Mouse (Mus musculus) ES-Bruce4 (cell line): ENCODE data around the gene Sspo. TPM values are rescaled to one million over a fixed set of nuclear protein-coding genes. Genes with fewer than 3 reads are reported as not detected.

Source experiments
- H3K27ac ChIP-seq: 2 replicates; pipeline ENCODE4 v1.5.1; 2012; ENCODE audit warnings: low read length, inconsistent platforms; ENCODE audit not compliant: insufficient read depth
- H3K27me3 ChIP-seq: 2 replicates; pipeline ENCODE4 v1.6.1; 2012; ENCODE audit warnings: mild to moderate bottlenecking, low read length, inconsistent platforms; ENCODE audit not compliant: control insufficient read depth, poor library complexity, insufficient read depth, severe bottlenecking
- H3K36me3 ChIP-seq: 2 replicates; pipeline ENCODE4 v1.6.1; 2012; ENCODE audit warnings: inconsistent platforms, mild to moderate bottlenecking, low read length, moderate library complexity; ENCODE audit not compliant: control insufficient read depth, poor library complexity, insufficient read depth, severe bottlenecking
- H3K4me1 ChIP-seq: one replicate; pipeline ENCODE4 v1.8.1; 2011; ENCODE audit warnings: low read length; ENCODE audit not compliant: control insufficient read depth, insufficient read depth
- H3K4me3 ChIP-seq: 2 replicates; pipeline ENCODE4 v1.5.1; 2011; ENCODE audit warnings: low read depth, mild to moderate bottlenecking, low read length
- H3K9ac ChIP-seq: 2 replicates; pipeline ENCODE4 v1.6.1; 2012; ENCODE audit warnings: low read depth, mild to moderate bottlenecking, inconsistent platforms; ENCODE audit not compliant: poor library complexity, severe bottlenecking
- H3K9me3 ChIP-seq: replicated peaks from 2 replicates; pipeline ENCODE4 v1.6.1; 2012; ENCODE audit warnings: mild to moderate bottlenecking, low read length, inconsistent platforms; ENCODE audit not compliant: control insufficient read depth, poor library complexity, insufficient read depth, severe bottlenecking
- CTCF ChIP-seq: IDR thresholded peaks from one replicate; pipeline ENCODE4 v1.8.1; 2011; ENCODE audit warnings: low read depth, low read length
- EP300 ChIP-seq: IDR thresholded peaks from 2 replicates; pipeline ENCODE4 v1.6.1; 2011; ENCODE audit warnings: low read depth, low read length; ENCODE audit not compliant: insufficient read depth
- POLR2A ChIP-seq: IDR thresholded peaks from one replicate; pipeline ENCODE4 v1.8.1; 2011; ENCODE audit warnings: low read length; ENCODE audit not compliant: insufficient read depth
- polyA plus RNA-seq: library from polyadenylated mRNA; stranded (reverse); fragments of >200 nt; gene quantifications from 2 replicates; pipeline ENCODE4 v1.2.4, GENCODE M21; 2011; ENCODE audit warnings: low read depth; ENCODE audit not compliant: missing spikeins, insufficient read depth, insufficient read length

Gene Sspo
- polyA plus RNA-seq, 1 experiment: 0.19 TPM

- no peaks in the 10 kb centered on the region for H3K9me3 ChIP-seq
- no peaks in the 10 kb centered on the region for H3K36me3 ChIP-seq
- no peak overlapping the region for H3K4me3 ChIP-seq
- H3K9ac ChIP-seq: no peak overlapping the region
- peaks cover 2% of the 10 kb centered on the region; the same call in 1 of the 2 replicates for H3K27me3 ChIP-seq
- TF ChIP-seq EP300 (no peak), CTCF (no peak), POLR2A (no peak)
- H3K27ac ChIP-seq: no peak overlapping the region
- H3K4me1 ChIP-seq: no peaks in the 10 kb centered on the region
Observed at GRCm38 (mm10) chr6:48432893-48433816, 14.9 kb upstream of the Sspo start.

- no peaks in the 10 kb centered on the region for H3K36me3 ChIP-seq
- H3K27me3 ChIP-seq: peaks cover 4% of the 10 kb centered on the region; the same call in 1 of the 2 replicates
- no peak for TF ChIP-seq EP300
- TF ChIP-seq CTCF: no peak
- no peak for TF ChIP-seq POLR2A
- no peak overlapping the region for H3K4me3 ChIP-seq
- H3K27ac ChIP-seq: no peak overlapping the region
- H3K4me1 ChIP-seq: peaks cover 2% of the 10 kb centered on the region
- no peaks in the 10 kb centered on the region for H3K9me3 ChIP-seq
- H3K9ac ChIP-seq: no peak overlapping the region
Observed at GRCm38 (mm10) chr6:48434651-48435050, 13.4 kb upstream of the Sspo start.

- Histone ChIP-seq H3K27ac (no peak overlapping the region), H3K9ac (no peak overlapping the region), H3K9me3 (no peaks in the 10 kb centered on the region), H3K4me3 (no peak overlapping the region), H3K27me3 (peaks cover 4% of the 10 kb centered on the region; the same call in 1 of the 2 replicates), H3K4me1 (peaks cover 4% of the 10 kb centered on the region), H3K36me3 (no peaks in the 10 kb centered on the region)
- no peak for TF ChIP-seq EP300
- no peak for TF ChIP-seq CTCF
- TF ChIP-seq POLR2A: no peak
Observed at GRCm38 (mm10) chr6:48435111-48435510, 12.9 kb upstream of the Sspo start.

- Histone ChIP-seq H3K27me3 (peaks cover 4% of the 10 kb centered on the region; the same call in 1 of the 2 replicates), H3K9me3 (no peaks in the 10 kb centered on the region), H3K9ac (no peak overlapping the region), H3K36me3 (no peaks in the 10 kb centered on the region), H3K27ac (no peak overlapping the region), H3K4me3 (no peak overlapping the region), H3K4me1 (peaks cover 4% of the 10 kb centered on the region)
- TF ChIP-seq CTCF (no peak), EP300 (no peak), POLR2A (no peak)
Observed at GRCm38 (mm10) chr6:48435706-48436349, 12.2 kb upstream of the Sspo start.

GRCm38 (mm10) chr6:48437679-48438376, 10.2 kb upstream of the Sspo start:
- H3K27ac ChIP-seq: no peak overlapping the region
- no peaks in the 10 kb centered on the region for H3K36me3 ChIP-seq
- peaks cover 4% of the 10 kb centered on the region for H3K4me1 ChIP-seq
- H3K4me3 ChIP-seq: peak overlapping the region; percentile 67
- TF ChIP-seq POLR2A: no peak
- TF ChIP-seq CTCF: no peak
- no peak for TF ChIP-seq EP300
- peaks cover 5% of the 10 kb centered on the region; the same call in 1 of the 2 replicates for H3K9me3 ChIP-seq
- peaks cover 4% of the 10 kb centered on the region; the same call in 1 of the 2 replicates for H3K27me3 ChIP-seq
- H3K9ac ChIP-seq: peak overlapping the region; percentile 63
